Mouse (Mus musculus) layer of hippocampus, adult 9-10 months (tissue): Measurements from ENCODE around the gene Klhl5.
"Not testable (repeated sequence)": the region's sequence is repeated elsewhere in the genome, so short reads cannot be mapped to it uniquely, and the experiment has no call there.

Source experiments
- DNase-seq: peaks from one replicate; pipeline ENCODE4 v3.0.0; 2022; ENCODE audit warnings: low spot score

Klhl5 gene

DNA sequence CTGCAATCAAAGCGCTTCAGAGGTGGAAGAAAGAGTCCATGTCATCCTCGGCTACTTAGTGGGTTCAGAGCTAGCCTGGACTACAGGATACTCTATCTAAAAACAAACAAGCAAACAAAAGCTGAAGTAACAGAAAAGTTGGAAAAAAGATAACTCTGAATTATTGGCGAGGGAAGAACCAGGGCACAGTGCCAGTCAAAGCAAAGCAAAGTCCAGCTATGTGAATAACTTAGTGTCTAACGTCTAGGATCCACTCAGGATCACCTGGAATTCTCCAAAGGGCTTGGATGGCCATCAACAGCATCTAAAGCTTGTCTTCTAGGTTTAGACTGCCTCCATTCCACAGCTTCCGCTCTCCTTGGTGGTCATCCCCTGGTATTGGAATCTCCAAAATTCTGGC, 9.9 kb upstream of the Klhl5 start:
- DNase-seq = no peak

GRCm38 (mm10) chr5:65100002-65100401, 7.3 kb upstream of the Klhl5 start:
- no peak for DNase-seq

GRCm38 (mm10) chr5:65101209-65101608, 6.1 kb upstream of the Klhl5 start:
- no peak for DNase-seq

DNA sequence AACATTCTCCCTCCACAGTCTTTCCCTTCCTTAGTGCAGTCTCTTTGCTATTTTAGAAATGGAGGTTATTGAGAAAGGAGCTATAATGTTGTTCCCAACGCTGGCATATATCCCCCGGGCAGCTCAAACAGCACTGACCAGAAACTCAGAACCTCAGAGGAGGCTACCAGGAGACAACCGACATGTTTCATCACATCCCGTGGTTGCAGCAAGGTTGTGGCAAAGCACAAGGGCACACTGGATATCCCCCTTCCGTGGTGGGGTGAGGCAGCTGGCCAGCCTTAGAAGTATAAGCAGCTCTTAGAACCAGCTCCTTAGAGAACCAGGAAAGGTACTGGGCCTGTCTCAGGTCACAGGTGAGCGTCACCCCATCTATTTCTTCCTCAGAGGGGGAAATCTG, 5.7 kb upstream of the Klhl5 start:
- DNase-seq = no peak

- DNase-seq = no peak
Observed at GRCm38 (mm10) chr5:65102026-65102640, 5.2 kb upstream of the Klhl5 start.

DNA sequence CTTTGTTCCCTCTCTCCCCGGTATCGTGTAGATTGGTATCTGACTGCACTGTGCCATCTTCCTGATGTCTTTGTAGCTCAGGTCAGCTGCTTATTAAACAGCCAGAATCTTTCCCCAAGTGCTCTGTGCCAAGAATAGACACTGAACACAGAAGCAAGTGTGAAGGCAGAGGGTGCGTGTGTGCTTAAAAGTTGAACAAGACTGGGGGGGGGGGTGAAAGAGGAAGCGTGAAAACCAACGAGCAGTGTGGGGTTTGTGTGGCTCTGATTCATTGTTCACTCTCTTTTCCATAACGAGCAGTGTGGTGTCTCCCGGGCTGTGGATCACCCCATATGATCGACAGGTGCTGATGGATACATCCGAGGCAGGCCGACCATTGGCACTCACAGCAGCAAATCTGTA, 4.7 kb upstream of the Klhl5 start:
- no peak for DNase-seq

DNA sequence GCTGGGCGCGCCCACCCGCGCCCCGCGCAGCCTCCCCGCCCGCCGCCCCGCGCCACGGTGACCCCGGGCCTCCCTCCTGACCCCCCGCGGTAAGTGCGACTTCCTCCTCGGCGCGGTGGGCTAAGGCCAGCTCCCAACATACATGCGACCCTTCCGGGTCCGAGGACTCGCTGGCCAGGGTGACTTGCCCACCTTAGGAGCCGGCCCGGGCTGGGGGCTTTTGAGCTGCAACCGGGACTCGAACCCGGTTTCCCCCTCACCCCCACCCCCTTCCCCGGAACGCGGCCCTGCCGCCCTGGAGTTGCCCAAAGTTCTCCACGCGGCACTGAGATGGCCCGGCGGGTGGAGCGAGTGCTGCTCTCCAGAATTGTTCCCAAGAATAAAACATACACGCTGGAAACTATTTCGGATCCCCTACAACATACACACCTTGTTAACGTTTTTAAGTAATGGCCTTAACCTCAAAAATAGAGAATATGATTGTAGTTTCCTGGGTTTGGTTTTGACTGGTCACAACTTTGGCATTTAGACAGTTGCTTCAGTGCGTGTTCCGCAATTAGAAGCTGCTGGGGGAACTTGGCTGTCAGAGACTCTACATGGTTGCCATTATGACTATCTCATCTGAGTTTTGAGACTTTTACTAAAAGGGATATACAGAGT, 564 bp downstream of the Klhl5 start:
- no peak for DNase-seq

GRCm38 (mm10) chr5:65112225-65112624, 4.9 kb downstream of the Klhl5 start:
- not testable (repeated sequence) for DNase-seq

GRCm38 (mm10) chr5:65113323-65113722, 6.0 kb downstream of the Klhl5 start:
- no peak for DNase-seq

- no peak for DNase-seq
Observed at GRCm38 (mm10) chr5:65116789-65117188, 9.4 kb downstream of the Klhl5 start.

DNA sequence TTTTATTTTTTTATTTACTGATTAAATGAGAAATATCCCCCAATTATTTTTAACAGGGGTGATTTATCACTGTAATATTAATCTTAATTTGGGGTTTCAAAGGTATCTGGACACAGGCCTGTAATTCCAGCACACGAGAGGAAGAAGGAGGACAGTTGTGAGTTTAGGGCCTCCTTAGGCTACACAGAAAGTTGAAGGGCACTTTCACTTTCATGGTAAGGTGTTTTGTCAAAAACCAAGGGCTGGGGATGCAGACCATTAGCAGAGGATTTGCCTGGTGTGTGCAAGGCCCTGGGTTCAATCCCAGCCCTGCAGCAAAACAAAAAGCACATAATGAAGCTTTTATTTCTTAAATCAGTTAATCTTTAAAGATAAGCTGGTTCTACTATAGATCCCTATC, 12.2 kb downstream of the Klhl5 start:
- no peak for DNase-seq

GRCm38 (mm10) chr5:65119918-65120317, 12.6 kb downstream of the Klhl5 start:
- DNase-seq = no peak

DNA sequence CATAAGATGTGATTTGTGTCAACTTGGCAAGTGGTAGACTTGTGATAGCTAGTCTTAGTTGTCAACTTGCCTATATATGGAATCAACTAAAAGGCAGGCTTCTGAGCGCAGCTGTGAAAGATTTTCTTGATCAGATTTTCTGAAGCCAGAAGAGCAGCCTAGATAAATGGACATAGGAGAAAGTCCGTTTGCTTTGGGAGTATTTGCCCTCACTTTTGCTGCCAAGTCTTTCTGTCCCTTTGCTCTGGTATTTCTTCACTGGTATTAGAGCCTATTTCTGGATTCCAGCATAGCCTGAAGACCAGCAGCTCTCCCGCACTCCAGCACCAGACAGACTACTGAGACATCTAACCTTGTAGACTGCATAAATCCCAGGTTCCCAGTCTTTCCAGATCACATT, 15.3 kb downstream of the Klhl5 start:
- DNase-seq = no peak

DNA sequence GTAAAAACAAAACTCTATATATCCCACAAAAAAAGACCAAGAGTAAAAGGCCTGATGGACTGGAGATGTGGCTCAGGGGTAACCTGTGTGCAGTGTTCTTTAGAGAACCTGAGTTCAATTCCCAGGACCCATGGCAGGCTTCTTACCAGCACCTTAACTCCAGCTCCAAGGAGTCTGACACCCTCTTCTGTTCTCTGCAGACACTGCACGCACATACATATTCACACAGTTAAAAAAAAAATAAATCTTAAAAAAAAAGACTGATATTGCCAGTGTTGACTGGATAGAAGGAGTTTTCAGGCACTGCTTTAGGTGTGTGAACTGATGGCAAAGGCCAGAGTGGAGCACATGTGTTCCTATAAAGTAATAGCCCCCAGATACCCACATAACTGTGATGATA, 18.8 kb downstream of the Klhl5 start:
- DNase-seq = no peak

- no peak for DNase-seq
Observed at GRCm38 (mm10) chr5:65128481-65128880, 21.1 kb downstream of the Klhl5 start.

- no peak for DNase-seq
Observed at GRCm38 (mm10) chr5:65130528-65131210, 23.3 kb downstream of the Klhl5 start.

DNA sequence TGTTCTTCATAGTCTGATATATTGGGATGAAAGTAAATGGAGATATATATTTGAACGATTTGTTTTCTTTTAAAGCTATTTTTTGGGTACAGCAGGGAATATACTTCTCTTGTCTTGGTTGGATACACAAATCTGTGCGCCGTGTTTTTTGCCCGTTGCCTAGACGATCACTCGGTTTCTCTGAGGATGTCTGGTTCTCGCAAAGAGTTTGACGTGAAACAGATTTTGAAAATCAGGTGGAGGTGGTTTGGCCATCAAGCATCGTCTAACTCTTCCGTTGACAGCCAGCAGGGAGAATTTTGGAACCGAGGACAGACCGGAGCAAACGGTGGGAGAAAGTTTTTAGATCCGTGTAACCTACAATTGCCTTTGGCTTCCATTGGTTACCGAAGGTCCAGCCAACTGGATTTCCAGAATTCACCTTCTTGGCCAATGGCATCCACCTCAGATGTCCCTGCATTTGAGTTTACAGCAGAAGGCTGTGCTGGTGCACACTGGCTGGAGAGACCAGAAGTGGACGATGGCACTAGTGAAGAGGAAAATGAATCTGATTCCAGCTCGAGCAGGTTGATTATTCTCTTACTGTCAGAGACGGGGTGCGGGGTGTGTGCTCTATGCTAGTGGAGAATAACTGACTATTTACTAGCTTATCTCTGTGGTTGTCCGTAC, 24.0 kb downstream of the Klhl5 start:
- no peak for DNase-seq

DNA sequence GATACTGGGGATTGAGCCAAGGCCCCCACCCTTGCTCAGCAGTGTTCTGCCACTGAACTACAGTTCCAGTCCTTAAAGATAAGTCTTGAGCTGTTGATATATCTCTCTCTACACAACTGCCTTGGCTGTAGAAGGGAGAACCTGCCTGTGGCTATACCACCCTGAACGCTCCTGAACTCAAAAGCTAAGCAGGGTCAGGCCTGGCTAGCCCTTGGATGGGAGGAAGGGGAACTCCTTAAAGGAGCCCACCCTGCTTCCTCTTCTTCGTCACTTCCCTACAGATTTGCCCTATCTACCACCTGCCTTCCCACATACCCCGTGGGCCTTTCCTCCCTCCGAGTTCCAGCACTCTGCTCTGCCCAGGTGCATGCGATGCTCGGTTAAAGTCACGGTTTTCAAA, 28.8 kb downstream of the Klhl5 start:
- DNase-seq = no peak

GRCm38 (mm10) chr5:65137073-65137472, 29.7 kb downstream of the Klhl5 start:
- DNase-seq = no peak

DNA sequence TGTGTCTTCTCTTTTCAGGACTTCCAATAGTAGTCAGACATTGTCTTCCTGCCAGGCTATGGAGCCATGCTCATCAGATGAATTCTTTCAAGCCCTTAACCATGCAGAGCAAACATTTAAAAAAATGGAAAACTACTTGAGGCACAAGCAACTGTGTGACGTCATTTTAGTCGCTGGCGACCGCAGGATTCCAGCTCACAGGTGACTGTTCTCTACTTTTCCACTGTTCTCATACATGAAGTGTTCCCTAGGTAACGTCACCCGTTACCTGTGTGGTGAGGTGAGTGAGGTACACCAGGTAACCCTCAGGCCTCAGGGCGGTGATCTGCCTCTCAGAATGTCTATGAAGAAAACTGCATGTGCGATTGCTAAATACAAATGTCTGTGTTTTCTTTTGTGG, 33.9 kb downstream of the Klhl5 start:
- DNase-seq = no peak

DNA sequence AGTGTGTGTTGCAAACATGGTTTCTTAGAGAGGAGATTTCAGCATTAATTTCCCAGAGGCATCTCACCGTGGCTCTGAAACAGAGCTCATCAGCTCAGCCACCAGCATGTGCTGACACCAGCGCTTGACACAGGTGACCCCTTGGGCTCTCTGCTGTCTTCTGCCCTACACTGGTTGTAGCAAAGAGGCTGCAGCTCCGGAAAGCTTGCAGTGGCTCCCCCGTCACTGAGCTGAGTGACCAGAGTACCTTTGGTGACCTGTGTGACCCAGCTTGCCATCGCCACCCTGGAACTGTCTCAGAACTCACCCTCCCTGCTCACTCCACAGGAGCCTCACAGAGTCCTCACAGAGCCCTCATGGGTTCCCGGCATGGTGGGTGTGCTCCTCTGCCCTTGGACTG, 34.9 kb downstream of the Klhl5 start:
- no peak for DNase-seq

DNA sequence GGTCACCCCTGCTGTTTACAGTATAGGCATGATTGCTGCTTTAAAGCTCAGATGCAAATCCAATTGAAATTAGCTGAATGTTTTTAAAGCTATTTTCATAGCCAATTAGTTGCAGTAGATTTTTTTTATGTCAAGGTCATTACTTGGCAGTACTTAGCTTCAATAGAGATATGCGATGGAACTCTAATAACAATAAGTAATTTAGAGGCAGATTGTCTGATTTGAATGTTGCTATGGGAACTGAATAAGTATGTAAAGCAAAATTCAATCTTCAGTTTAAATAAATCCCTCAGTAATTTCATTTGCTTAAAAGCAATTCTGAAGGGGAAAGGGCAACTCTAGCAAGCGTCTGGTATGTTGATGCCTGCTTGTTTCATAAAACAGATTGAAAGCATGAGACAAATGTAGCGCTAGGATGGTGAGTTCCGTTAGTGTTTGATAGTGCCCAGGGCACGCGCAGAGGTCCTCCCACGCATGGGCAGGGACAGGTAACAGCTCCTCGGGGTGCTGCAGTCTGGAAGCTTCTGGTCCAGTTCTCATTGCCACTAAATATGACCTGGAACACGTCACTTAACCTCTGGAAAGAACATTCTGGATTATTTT, 38.3 kb downstream of the Klhl5 start:
- DNase-seq = no peak

DNA sequence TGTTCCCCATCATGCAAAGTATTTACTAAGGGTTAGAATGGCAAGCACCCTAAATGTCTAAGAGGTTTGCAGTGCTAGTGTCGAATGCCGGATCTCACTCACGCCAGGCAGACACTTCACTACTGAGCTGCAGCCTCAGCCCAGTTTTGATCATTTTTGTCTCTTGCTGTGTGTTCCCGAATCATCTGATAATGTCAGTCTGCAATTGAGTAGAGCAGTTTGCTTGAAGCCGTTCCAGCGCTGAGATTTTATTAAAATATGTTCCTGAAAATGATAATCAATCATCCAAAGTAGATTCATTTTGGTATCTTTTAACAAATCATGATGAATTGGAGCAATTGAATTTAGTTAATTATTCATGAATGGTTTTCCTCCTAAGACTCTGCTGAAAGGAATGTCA, 39.4 kb downstream of the Klhl5 start:
- no peak for DNase-seq
